Mouse (Mus musculus) embryo, embryonic 11.5 days (tissue): ENCODE results near the gene Ereg.
A peak's percentile ranks its signal among the peaks of the same experiment; 100 is the strongest.

ENCODE experiments used
- DNase-seq: peaks from one replicate; pipeline ENCODE4 v3.0.0-alpha.2; 2012; ENCODE audit warnings: low read depth, low spot score

Ereg gene

DNA sequence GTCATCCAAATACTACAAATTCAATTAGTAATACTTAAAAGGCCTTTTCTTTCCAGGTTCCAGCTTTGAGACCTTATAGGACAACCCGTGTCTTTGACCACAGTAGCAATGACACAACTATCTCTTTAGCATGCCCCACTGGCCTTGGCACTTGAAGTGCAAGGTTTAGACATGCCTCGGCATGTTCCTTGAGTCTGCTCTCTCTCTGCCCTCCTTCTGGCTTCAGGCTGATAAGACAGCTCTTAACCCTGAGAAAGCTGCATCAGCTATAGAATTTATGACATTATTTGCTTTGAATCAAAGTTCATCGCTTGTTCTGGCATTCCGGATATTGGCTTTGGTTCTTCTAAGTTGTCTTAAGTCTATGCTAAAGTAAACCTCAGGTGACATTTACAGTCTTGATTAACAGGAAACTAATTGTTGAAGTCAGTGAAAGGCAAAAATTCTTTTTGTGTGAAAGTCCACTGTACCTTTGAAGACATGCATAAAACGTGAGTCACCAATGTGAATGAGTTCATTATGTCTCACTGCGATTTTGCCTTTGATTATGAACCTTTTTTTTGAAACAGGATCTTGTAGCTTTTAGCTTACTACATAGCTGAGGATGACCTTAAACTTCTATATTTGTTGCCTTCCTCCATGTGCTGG is 35.7 kb downstream of the Ereg start:
- DNase-seq, result no peak

GRCm38 (mm10) chr5:91111019-91111418 is 36.6 kb downstream of the Ereg start:
- no peak for DNase-seq

- DNase-seq, result no peak
These were observed 39.5 kb downstream of the Ereg start for GRCm38 (mm10) chr5:91113967-91114366.

- no peak for DNase-seq
These were observed 40.2 kb downstream of the Ereg start for GRCm38 (mm10) chr5:91114574-91114973.

GRCm38 (mm10) chr5:91118618-91119017 is 44.2 kb downstream of the Ereg start:
- no peak for DNase-seq

DNA sequence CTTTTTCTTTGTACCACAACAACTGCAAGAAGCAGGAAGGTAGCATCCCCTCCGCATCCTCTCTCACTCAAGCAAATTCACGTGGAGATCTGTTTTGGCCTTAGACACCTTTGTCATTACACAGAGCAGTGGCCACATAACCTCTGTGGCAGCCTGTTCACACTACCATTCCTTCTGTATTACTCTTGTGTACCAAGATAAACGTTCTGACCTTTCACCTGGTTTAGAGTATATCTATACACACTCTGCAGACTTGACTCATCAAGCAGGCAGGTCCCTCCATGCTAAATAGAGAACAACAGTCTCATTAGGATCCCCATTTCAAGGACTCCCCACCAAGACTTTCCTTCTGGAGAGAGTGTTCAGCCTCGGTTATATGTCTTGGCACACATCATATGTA is 49.0 kb downstream of the Ereg start:
- no peak for DNase-seq

DNA sequence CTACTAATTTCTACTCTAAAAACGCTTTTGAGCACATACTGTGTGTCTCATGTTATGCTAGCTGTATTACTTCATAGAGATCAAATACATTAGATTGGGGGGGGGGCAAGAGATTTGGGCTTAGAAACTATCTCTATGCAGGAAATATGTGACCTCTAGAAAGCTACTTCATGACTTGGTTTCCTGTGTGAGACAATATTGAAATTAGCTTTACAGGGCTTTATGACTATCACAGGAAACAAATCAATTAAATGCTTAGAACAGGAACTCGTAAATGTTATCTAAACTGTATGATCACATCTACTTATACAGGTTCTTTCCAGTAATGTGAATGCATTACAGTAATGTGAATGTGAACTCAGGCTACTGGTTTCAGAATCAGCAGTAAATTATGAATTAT is 49.7 kb downstream of the Ereg start:
- DNase-seq, result no peak

- no peak for DNase-seq
These were observed 52.2 kb downstream of the Ereg start for GRCm38 (mm10) chr5:91126623-91127022.

DNA sequence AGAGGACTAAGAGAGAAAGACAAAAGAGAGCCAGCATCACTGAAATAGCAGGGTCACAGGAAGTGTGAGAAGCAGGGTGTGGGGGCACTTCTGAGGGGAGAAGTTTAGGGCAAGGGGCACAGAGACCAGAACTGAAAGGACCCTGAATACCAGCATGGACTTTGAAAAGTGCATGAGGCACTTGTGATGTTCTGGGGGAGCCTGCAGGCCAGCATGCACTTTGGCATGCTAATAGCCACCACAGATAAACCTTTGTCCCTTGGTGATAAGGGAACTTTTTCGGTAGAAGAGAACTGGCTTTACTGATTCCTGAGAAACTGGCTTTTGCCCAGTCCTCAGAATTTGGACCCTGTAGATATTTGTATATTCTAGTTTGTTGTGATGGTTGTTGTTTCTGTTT is 60.5 kb downstream of the Ereg start:
- DNase-seq, result no peak

DNA sequence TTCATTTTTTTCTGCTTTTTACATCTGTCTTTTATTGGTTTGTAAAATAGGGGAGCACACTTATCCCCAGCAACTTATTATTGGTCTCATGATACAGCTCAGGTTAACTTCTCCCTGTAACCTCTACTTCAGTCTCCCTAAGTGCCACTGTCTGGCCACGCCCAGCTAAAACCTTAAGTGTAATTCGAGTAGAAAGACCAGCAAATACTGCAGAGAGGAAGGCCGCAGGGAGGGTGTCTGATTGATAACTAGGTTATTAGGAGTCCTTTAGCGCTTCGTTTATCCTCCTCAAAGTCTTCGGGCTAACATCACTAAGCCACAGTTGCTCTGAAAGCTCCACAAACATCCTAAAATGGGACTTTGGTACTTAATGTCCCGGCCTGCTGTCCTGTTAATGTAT is 64.5 kb downstream of the Ereg start:
- DNase-seq, result no peak

GRCm38 (mm10) chr5:91139446-91139873 is 65.0 kb downstream of the Ereg start, which contains the start of gene Areg:
Gene Areg, plus strand, starts transcription at chr5:91139599.
- DNase-seq, result peak; percentile 34

- no peak for DNase-seq
These were observed 66.5 kb downstream of the Ereg start for GRCm38 (mm10) chr5:91140896-91141448.
